Mouse (Mus musculus): ENCODE data around the gene Actn2. TPM values are rescaled to one million over a fixed set of nuclear protein-coding genes. Genes with fewer than 3 reads are reported as not detected.
A peak's percentile ranks its signal among the peaks of the same experiment; 100 is the strongest.

The Actn2 gene
- total RNA-seq, 2 experiments from 2014 or later = 22.4 to 24.0 TPM

DNA sequence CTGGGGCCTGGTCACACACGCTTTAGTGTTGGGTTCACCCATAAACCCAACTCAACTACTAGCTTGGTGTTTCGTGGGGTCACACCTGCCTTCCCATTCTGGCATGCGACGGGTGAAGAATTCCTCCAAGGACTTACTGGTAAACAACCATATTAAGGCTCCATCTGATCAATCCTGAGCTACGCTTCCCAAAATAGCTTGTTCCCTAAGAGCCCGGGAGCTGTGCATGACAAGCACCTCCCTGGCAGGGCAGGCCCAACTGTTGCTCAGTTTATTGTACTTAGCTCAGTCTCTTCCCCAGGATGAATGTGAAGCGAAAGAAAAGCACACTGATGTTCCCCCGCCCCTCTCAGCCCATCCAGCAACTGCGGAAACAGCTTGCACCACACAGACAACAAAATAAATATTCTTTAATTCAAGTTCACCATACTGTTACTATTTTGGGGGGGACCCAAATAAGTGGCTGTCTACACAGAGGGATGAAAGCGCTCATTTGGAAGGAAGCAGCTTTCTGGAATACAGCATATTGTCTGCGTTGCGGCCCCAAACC lies 17.4 kb downstream of the Actn2 start:
- intact Hi-C loops (cut with DNase I) = no loop called here
- DNase-seq (ENCODE audit: extremely low spot score in 1 of 2, low spot score in 2 of 2) = no peak

DNA sequence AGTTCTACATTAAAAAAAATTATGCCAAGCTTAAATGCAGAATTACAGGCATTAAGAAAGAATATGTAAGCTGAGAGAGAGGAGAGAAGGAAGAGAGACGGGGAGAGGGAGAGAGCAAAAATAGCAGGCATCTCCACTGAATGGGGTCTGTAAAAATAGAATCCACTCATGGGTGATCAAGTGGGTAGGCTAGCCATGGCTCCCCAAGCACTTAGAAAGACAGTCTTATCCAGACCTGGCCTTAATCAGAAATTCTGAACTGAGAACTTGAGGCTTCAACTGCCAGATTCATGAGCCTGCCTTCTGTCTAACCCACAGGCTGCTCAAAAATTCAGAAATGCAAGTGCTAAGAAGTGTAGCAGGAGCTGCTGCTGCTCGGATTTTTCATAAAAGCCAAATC lies 20.4 kb downstream of the Actn2 start:
- intact Hi-C loops (cut with DNase I) = no loop called here
- no peak for DNase-seq (ENCODE audit: extremely low spot score in 1 of 2, low spot score in 2 of 2)

DNA sequence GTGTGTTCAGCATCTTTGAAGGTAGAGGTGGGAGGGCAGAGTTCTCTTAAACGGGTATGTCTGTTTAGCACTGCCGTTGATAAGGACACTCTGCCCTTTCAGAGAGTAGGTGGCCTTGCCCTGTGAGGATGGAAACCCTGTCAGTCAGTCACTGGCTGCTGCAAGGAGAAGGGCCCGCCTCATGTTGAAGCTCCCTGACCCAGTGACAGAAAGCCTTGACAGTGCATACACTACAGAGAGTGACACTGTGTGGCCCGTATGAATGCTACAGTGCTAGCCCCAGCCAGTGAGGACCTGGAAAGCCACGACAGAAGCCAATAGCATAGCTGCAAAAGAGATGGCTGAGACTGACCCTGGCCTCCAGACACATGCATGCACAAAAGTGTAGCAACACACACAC lies 22.5 kb downstream of the Actn2 start:
- intact Hi-C loops (cut with DNase I) = no loop called here
- no peak for DNase-seq (ENCODE audit: extremely low spot score in 1 of 2, low spot score in 2 of 2)

DNA sequence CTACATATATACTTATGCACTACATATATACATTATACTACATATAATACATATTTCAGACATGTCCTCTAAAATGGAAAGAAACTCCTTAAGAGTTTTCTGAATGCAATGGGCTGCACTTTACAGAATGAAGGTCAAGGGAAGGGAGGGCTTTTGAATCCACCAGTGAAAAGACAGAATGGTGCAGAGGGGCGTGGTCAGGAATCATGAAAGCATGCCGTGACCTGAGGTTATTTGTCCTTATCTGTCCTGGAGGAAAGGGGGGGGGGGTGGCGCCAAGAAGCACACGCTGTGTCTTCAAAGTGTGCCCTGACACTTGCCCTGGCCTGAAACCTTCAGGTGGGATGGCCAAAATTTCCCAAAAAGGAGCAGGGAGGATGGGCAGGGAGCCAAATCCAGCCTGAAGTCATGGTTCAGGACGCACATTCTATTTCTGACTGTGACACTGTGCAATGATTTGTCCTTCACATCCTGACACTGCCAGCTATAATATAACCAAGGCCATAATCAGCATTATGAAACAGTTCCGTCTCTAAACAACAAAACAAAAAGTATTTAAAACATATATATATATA lies 23.3 kb downstream of the Actn2 start:
- intact Hi-C loops (cut with DNase I) = no loop called here
- DNase-seq (ENCODE audit: extremely low spot score in 1 of 2, low spot score in 2 of 2) = no peak

DNA sequence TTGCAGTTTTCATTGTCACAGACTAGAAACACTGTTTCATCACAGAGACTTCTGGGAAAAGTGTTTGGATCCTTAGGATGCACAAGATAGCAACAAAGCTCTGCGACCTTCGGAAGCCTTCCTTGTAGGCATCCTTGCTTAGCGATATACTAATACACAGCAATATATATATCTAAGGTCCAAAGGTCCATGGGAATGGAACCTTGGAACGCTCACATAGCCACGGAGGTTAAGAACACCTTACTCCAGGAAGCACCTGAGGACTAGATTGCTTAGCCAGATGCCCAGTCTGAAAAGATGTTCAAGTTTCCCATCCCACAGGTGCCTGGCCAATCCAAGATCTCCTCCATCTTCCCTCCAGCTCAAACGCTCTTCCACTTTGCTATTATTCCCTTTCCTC lies 26.4 kb downstream of the Actn2 start:
- no peak for DNase-seq (ENCODE audit: extremely low spot score in 1 of 2, low spot score in 2 of 2)
- intact Hi-C loops (cut with DNase I) = no loop called here

DNA sequence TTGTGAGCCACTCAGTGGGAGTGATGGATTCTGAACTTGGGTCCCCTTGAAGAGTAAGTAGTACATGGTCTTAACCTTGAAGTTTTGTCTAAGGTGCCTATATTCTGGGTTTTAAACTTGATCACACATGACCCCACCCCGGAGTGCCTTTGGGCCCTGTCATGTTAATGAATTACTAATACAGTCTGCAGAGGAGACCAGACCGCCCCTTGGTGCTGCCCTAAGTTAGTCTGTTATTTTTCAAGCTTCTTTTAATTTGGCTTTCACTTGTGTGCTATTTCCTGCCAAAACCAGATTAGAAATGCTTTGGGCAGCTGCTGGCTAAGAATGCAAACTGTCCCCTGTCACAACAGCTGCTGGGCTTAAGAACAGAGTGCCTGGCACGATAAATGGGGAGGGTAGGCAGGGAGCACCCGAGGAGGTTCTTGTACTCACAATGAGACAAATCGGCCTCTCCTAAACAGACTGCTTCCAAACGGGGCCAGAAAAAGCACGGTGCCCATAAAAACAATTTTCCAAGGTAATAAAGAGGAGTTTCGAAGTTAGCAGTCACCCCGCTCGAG lies 28.5 kb downstream of the Actn2 start:
- intact Hi-C loops (cut with DNase I) = no loop called here
- DNase-seq (ENCODE audit: extremely low spot score in 1 of 2, low spot score in 2 of 2) = no peak

DNA sequence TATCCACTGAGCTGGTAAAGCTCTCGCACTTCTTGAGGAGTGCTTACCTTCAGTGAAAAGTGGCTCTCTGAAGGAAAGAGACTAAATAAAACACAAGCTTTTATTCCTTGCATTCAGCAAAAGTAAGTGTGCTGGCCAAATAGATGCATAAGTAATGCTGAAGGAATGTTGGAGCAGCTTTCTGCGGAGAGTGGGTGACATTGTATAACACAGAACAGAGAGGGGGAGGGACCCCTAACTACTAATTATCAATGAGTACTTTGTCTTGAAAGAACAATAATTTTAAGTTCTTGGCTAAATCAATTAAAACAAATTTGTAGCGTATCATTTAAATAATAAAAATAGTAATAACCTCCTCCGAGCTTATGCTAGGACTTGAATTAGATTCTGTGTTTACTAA lies 29.2 kb downstream of the Actn2 start:
- no peak for DNase-seq (ENCODE audit: extremely low spot score in 1 of 2, low spot score in 2 of 2)
- intact Hi-C loops (cut with DNase I) = no loop called here

DNA sequence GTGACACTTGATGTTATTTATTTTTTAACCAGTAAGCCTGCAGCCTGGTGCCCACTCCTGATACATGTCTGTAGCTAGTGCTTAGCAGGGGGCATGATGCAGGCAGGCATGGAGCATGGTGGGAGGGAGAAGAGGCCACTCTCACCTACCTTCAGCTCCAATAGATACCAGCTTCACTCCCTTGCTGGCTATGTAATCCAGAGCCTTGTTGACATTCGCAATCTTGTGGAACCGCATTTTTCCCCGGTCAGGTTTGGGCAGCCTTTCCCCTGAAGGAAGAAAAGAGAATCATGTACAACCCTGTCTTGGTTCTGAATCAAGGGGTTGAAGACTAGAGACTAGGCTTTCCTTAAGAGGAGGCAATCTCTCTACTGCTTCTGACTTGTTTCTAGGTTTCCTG lies 31.1 kb downstream of the Actn2 start:
- intact Hi-C loops (cut with DNase I) = no loop called here
- no peak for DNase-seq (ENCODE audit: extremely low spot score in 1 of 2, low spot score in 2 of 2)

DNA sequence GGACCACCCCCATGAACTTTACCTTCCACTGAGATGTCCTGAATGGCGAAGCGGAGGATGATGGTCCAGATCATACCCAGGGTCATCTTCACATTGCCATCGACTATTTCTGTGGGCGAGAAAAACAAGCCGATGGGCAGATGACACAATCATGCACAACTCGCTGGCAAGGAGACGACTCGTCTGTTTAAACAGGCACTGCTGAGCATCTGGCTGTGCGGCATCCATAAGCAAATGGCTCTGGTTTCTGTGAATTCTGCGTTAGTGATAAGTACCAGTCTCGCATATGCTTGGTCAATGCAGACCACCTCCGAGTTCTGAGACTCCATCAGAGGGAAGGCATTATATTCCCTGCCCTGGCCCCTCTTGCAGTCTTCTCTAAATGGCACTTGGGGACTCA lies 31.7 kb downstream of the Actn2 start:
- intact Hi-C loops (cut with DNase I) = no loop called here
- DNase-seq (ENCODE audit: extremely low spot score in 1 of 2, low spot score in 2 of 2) = no peak

DNA sequence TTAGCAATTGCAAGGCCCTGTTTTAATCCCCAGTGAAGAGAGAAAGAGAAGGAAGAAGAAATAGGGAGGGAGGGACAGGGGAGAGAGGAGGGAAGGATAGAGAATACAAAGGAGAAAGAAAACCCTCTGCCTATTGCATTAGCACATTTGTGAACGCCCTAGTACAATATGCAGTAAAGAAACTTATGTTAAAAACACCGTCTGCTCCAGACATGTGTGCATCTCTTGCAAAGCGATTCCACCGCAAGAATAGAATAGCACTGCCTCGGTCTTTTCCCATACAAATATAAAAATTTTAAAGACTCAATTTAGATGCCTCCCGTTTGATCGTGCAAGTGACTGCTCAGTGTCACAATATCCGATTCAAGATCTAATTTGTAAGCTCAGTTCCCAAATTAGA lies 32.1 kb downstream of the Actn2 start:
- intact Hi-C loops (cut with DNase I) = no loop called here
- peak in 1 of 2 experiments; percentile 24 for DNase-seq (ENCODE audit: extremely low spot score in 1 of 2, low spot score in 2 of 2)

DNA sequence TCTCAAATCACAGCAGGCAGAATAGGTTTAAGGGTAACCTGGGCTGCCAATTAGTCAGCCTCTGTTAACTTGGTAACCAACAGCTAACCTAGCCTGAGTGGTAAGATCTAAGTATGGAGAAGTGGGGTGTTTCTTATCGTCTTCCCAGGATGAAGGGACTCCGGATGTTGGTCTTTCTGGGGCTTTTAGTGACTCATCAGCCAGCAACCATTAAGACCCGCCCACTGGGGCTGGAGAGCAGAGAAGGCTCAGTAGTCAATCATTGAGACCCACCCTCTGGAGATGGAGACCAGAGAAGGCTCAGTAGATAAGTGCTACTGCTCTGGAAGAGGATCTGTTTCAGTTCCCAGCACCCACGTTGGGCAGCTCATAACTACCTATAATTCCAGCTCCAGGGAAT lies 33.3 kb downstream of the Actn2 start:
- DNase-seq (ENCODE audit: extremely low spot score in 1 of 2, low spot score in 2 of 2) = no peak
- intact Hi-C loops (cut with DNase I) = no loop called here

DNA sequence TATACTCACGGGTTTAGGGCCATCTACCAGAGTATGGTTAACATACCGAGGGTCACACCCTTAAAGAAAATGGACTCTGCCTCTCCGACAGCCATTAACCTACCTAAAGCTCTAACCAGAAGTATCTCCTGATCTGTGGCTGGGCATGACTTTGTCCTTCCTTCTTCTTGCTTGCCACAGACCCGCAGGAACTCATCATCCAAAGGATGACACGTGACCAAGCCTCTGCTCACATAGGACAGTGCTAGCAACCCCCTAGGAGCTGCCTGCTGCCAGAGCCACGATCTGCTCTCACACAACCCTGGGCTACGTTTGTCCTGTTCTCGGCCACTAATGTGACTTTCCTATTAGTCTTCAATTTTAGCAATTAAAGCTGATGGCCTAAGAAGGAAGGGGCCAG lies 35.0 kb downstream of the Actn2 start:
- intact Hi-C loops (cut with DNase I) = no loop called here
- DNase-seq (ENCODE audit: extremely low spot score in 1 of 2, low spot score in 2 of 2) = no peak

DNA sequence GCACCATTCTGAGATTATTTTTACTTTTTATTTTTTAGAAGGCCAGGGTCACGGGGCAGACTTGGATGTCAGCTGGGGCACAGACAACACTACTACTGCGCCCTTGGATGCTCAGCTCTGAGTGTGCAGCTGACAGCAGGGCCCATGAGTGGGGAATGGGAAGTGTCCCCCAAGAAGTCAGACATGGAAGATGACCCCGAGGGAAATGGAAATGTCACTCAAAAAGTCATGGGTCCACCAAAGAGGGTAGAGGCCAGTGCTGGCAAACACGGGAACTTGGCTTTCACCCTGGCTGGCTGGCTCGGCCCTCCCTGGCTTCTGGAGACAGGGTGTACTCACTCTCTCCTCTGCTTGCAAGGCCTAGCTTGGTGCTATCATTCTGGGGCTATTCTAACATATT lies 35.6 kb downstream of the Actn2 start:
- intact Hi-C loops (cut with DNase I) = no loop called here
- no peak for DNase-seq (ENCODE audit: extremely low spot score in 1 of 2, low spot score in 2 of 2)

DNA sequence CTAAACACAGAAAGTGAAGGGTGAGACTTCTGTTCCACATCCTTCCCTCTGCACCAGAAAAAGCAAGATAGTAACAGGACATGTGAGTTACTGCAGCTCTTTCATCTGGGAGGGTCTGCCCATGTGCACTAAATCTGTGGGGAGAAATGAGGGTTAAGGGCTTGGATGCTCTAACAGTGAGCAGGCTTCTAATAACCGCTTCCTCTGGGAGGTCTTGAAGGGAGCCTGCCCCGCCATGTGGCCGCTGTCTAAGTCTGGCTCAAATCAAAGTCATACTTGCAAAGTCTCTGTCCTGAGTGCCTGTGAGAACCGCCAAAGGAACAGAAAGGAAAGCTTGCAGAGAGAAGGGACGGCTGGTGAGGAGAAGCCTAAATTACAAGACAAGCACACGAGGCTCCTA lies 42.8 kb downstream of the Actn2 start:
- no peak for DNase-seq (ENCODE audit: extremely low spot score in 1 of 2, low spot score in 2 of 2)
- intact Hi-C loops (cut with DNase I) = loop anchor here (2.0 kb wide), 1 partner anchor 89 kb away; no protein-coding TSS in a partner anchor

DNA sequence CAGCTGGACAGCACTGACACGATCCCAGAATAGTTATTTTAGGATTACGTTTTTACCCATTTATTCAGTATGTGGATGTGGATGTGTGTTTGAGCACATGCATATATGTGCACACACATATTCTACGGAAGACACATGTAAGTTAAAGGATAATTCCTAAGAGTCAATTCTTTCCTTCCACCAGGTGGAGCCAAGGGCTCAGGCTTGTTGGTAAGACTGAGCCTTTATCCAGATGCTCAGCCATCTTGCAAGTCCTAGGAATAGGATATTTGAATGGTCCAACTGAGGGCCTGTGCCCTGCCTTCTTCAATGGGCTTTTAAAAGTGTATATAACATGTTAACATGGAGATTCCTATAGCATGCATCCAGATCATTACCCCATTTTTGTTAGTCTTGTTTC lies 43.9 kb downstream of the Actn2 start:
- peak in 1 of 2 experiments; percentile 71 for DNase-seq (ENCODE audit: extremely low spot score in 1 of 2, low spot score in 2 of 2)
- intact Hi-C loops (cut with DNase I) = loop anchor here (2.0 kb wide), 1 partner anchor 90 kb away; no protein-coding TSS in a partner anchor

DNA sequence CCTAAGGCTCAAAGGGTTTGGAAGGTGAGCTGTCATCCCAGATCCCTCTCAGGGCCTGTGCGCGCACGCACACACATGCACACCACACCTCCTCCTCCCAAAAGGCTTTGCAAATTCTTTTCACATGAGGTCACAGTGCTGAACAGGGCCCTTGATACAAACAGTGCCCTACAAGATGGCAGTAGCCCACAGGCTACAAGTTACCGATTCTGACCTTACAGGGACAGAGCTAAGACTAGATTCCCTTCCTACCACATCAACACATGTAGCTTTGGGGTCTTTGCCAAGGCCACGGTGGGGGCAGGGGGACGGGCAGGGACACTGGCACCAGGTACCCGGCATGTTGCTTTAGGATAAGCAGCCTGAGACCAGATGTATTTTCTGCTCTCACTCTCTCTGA lies 46.8 kb downstream of the Actn2 start:
- intact Hi-C loops (cut with DNase I) = no loop called here
- DNase-seq (ENCODE audit: extremely low spot score in 1 of 2, low spot score in 2 of 2) = no peak

DNA sequence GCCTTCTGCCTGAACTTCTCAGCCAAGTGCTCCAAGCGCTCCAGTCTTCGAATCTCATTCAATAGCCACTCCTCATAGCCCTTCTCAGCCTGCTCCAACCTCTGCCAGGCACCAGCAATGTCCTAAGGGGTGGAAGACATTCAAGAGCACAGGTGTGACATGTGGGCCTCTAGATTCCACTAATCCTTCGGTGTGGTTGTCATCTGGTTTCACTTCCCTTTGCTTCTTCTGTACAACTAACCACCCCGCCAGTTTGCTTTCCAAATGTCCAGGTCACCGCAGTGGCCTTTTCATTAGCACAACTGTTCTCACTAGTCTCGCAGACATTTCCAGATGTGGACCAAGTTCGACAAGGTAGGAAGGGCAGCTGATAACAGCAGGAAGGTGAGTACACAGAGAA lies 49.9 kb downstream of the Actn2 start:
- intact Hi-C loops (cut with DNase I) = no loop called here
- no peak for DNase-seq (ENCODE audit: extremely low spot score in 1 of 2, low spot score in 2 of 2)

DNA sequence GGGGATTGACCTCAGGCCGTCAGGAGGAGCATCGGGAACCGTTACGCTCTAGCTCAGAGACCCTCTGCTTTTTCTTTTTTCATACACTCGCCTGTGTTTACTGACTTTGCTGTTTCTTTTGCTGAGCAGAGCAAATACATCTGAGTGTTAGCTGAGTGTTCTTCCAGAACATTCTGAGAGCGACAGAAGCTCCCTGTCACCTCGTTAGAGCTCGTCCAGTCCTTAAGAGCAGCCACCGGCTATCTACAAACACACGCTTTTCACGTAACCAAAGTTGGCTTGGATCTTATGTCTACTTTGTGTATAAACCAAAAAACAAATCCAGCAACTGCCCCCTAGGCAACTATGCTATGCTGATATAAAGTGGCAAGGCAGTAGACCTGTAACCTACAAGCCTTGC lies 56.0 kb downstream of the Actn2 start:
- intact Hi-C loops (cut with DNase I) = no loop called here

DNA sequence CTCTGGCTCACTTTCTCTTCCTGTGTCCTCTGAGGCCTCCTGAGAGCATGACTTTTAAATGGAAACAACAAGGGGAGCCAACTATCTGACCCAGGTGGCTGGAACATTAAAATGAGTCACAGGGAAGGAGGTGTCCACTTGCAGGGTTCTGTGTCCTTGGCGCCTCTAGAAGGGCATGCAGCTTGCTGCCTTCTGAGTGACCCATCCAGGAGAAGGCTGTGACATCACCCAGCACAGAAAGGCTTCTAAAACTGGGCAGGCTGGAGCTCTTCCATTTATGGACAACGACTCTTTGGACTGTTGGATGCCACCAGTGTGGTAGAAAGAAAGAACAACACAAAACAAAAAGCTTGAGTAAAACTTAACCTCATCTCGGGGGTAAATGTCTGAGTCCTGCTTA lies 56.7 kb downstream of the Actn2 start:
- no peak for DNase-seq (ENCODE audit: extremely low spot score in 1 of 2, low spot score in 2 of 2)
- intact Hi-C loops (cut with DNase I) = no loop called here

More for the DNA sequence above, 56.0 kb downstream of the Actn2 start:
- DNase-seq (ENCODE audit: extremely low spot score in 1 of 2, low spot score in 2 of 2) = no peak

DNA sequence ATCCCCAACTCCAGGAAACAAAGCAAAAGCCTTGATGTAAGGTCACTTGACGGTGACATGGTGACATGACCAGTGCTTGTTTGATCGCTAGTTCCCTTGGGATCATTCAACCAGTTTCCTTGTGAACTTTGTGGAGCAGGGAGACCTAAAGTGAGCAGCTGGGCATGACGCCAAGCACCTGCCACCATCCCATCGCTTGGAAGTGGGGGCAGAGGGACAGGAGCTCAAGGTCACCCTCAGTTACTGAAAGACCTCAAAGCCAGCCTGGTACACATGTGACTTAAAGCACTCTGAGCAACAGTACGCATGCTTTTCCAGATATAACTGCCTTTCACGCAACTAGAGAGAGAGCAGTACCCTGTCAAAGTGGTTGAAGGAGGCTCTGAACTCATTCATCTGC lies 65.8 kb downstream of the Actn2 start:
- DNase-seq (ENCODE audit: extremely low spot score in 1 of 2, low spot score in 2 of 2) = no peak
- intact Hi-C loops (cut with DNase I) = no loop called here

DNA sequence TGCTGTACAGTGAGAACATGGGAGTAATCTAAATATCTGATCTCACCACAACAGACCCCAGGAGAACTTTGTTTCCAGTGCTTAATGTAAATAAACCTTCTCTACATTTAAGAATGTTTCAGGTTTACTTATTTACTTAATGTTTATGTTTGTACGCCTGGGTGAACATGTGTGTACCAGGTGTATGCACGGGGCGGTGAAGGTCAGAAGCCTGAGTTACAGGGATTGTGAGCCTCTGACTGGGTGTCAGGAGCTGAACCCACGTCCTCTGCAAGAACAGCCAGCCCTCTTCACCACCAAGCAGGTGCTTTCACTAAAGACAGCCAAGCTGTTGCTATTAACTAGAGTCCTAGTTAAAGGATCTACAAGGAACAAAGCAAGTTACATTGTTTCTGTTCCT lies 66.3 kb downstream of the Actn2 start:
- no peak for DNase-seq (ENCODE audit: extremely low spot score in 1 of 2, low spot score in 2 of 2)
- intact Hi-C loops (cut with DNase I) = no loop called here

Measured in left cerebral cortex, postnatal 10 days (tissue).